Mouse (Mus musculus) adrenal gland, postnatal 4 days (tissue): ENCODE measurements around the gene Eef1e1. TPM values are rescaled to one million over a fixed set of nuclear protein-coding genes. Genes with fewer than 3 reads are reported as not detected.

Source experiments
- DNase-seq, 2 experiments: peaks; one replicate each; pipeline ENCODE4 v3.0.0; 2021 to 2022; ENCODE audit warnings: low spot score in 2 of 2, mixed read lengths in 2 of 2
- total RNA-seq, 2 experiments: library from RNA; stranded (reverse); gene quantifications; 2 replicates each; pipeline ENCODE4 v1.2.3; 2021

Eef1e1 gene
- total RNA-seq, 2 experiments from 2014 or later, result 34.5 to 35.4 TPM

DNA sequence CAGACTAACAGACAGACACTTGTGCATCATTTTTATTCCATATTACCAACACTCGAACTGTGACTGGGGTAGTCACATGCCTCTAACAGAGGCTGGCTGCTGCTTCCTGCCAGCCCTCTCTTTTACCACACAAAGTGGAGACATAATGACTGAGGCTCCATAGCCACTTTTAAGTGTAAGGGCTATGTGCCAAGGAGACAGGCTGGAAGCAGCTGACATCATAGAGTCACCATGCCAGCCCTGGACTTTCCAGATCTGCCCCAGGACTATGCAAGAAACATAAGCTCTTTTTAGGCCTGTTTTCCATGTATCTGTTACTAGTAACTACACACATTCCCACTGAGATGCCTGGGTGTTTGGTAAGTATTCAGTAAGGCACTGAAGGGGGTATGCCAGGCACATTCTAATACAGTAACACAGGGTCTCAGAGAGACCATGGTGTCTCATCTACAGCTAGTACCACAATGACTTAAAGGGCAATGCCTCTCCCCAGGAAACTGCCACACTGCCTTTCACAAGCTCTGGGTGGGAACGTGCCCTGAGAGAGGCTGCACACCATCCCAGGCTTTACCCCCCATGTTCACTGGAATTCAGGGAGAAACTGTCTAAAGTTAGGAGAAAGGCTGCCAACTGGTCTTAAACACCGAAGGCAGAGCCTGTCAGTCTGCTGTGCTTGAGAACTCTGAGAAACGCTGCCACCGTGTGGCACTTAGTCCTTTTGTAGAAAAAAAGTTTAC is 33.2 kb downstream of the Eef1e1 start:
- no peak for DNase-seq

DNA sequence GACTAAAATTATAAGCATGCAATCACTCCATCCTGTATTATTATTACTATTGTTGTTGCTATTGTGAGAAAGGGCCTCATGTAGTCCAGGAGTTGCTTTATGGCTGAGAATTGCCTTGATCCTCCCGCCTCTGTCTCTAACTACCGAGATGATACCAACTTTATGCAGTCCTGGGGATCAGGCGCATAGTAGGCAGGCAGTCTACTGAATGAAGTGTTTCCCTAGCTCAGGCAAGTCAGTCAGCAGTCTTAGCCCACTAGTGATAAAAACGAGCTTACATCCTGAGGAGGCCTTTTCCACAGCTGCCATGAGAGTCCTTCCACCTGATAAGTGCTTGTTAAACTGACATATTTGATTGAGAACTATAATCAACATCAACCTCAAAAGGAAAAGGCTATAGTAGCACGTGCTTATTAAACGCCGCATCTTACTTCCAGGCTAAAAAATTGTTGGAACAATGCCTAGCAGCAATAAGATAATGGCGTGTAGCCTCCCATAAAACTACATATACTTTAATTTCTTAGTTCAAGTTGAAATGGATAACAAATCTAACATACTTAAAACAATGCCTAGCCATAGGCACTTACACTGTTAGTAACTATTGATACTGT is 34.5 kb downstream of the Eef1e1 start:
- DNase-seq, result no peak

DNA sequence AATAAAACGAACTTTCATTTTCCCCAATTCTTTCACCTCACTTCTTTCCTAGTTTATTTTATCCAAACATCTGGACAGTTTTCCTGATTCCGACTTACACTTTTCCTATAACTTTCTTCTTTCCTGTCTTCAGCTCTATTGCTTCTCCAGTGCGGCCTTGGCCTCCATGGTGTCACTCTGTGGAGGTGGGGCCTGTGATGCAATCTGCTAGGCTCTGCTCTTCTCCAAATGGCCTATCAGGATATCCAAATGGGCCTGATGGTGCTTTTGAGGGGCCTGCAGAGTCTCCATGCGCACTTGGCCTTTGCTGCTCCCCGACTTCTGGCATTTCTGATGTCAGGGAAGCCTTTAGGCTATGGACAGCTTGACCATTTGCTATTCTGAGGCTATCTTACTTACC is 35.6 kb downstream of the Eef1e1 start:
- DNase-seq, result no peak

DNA sequence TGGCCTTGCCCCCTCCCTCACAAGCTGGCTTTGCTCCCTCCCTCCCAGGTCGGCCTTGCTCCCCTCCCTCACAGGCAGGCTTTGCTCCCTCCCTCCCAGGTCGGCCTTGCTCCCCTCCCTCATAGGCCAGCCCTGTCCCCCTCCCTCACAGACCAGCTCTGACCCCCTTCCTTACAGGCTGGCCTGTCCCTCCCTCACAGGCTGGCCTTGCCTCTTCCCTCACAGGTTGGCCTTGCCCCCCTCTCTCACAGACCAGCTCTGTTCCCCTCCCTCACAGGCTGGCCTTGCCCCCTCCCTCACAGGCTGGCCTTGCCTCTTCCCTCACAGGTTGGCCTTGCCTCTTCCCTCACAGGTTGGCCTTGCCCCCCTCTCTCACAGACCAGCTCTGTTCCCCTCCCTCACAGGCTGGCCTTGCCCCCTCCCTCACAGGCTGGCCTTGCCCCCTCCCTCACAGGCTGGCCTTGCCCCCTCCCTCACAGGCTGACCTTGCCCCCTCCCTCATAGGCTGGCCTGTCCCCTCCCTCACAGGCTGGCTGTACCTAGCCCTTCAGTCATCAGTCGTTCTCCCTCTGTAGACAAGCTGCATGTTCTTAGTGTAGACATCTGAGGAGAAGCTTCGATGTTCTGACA is 40.7 kb downstream of the Eef1e1 start:
- DNase-seq, result peak in 1 of 2 experiments; percentile 38

DNA sequence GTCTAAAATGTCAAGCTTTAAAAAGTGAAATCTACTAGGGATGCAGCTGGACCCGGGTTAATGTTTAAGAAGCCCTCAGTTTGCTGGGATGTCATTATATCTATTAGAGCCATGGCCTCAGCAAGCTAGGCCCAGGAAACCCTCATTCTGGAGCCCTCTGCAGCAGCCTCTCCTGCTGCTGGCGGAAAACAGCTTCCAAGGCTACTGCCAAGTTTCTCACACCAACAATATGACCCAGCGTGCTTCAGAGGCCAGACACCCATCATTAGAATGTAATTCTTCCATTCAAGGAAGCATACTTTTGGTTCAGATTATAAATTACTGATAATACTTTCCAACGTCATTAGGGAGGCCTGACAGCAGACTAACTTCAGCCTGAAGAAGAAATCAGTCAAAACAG is 42.0 kb downstream of the Eef1e1 start:
- DNase-seq, result no peak

DNA sequence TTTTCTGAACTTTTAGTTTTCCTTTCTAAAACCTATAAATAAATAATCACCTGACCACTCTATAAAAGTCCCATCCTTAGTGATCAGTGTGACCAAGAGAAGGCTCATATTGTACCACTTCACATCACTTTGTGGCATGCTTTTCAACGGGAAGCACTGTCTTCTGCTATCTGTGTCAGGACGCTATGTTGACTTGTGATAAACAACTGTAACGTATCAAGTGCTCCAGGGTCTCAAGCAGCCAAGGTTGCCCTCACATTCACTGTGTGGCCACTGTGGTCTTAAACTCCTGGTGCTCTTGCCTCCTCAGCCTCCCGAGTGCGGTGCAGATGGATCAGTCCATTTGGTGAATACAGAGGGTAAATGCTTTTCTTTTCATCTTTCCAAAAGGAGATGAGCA is 43.2 kb downstream of the Eef1e1 start:
- DNase-seq, result no peak

DNA sequence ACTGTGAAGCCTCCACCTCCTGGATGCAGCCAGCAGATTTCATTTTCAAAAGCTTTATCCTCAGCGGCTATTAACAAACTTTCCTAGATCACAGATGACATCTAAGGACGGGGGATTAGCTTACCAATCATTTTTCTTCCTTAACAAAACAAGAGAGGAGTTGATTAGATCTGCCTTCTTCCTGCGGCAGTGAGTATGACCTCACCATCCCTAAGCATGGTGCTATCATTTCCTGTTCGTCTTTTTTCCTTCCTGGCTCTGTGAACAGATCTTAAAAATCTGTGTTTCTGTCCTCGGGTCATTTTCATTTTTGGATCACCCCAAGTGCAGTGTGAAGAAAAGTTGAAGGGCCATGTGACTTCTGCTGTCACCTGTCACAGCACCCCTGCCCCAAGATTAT is 44.6 kb downstream of the Eef1e1 start:
- no peak for DNase-seq

DNA sequence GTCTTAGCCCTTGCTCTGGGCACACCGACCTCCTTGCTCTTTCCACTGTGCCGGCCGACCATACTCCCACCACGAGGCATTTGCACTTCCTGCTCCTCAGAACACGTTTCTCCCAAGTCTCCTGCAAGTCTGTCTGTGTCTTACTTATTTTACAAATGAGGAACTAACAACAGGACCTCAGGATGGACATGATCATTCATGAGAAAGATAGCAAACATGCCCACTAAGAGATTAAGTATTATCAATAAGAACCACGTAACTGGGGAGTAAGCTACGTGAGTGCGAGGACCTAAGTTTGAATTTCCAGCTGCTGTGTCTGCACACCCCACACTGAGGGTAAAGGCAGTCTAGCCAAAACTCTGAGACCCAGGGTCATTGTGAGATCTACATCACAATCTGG is 45.3 kb downstream of the Eef1e1 start:
- no peak for DNase-seq

DNA sequence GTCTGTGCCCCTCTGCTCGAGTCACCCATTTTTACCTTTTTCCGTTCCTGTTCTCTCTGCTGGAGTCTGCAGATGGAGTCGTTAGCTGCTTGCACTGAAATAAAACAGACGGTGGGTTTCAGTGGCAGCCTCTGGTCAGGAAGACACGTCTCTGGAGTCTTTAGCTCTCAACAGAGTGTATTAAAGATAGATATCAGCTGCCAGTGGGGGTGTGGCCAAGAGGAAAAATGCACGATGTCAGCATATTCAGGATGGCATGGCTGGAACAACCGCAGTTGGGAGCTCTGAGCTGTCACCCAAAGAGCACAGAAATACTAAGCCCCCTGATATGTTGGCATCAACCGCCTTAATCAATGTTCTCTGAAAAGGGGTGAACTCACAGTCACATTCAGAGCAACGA is 46.2 kb downstream of the Eef1e1 start:
- no peak for DNase-seq

DNA sequence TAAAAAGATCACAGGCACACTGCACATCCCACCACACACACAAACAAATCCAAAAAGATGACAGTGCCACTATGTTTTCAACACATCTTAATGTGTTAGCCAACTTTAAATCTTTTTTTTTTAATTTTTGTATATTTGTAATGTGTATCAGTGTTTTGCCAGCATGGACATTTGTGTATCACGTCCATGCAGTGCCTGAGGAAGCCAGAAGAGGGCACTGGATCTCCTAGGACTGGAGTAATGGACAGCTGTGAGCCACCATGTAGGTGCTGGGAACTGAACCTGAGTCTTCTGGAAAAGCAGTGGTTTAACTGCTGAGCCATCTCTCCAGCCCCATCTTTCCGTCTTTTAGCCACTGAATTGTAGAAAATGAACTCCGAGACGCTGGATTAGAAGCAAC is 46.7 kb downstream of the Eef1e1 start:
- DNase-seq, result no peak

DNA sequence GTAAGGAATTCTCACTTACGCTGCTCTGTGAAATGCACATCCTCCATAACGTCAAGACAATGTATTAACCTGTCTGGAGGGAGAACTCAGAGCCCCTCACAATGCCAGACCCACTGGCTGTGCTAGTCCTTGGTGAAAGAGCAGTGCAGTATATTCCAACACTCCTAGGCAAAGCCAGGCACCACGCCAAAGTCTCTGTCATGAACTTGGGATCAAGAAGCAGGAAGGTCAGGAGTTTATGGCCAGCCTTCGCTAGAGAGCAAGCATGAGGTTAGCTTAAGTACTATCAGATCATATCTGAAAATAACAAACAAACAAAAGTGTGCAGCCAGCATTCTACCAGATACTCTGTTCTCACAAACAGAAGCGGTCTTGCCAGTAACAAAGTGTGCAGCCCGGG is 48.5 kb downstream of the Eef1e1 start:
- DNase-seq, result peak in 1 of 2 experiments; percentile 45

DNA sequence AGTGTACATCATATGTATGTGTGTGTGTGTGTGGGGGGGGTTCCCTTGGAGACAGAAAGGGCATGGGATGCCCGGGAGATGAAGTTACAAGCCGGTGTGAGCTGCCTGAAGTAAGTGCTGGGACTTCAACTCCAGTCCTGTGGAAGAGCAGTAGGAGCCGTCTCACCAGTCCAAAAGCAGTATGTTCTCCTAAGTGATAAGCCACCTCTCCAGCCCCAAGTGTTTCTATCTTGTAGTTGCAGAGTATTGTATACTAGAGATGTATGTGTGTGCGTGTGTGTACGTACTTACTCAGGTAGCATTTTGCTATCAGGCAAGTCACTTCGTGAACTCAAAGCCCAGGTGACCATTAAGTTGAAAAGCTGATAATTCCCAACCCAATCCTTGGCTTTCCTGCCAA is 51.7 kb downstream of the Eef1e1 start:
- DNase-seq, result no peak

DNA sequence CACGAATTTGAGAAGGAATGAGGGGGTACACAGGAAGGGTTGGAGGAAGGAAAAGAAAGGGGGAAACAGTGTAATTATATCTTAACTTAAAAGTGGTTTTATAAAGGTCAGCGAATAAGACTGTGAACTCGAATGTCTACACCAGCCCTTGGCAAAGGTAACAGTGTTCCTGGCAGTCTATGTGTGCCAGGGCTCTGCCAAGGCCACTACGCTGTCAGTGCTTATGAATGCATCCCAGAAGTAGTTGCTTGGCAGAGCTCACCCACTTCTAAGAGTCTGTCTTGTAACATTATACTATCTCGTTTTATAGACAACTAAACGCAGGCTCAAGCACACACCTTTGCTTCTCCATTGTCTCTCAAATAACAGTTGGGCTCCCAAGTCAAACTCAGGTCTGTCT is 53.5 kb downstream of the Eef1e1 start:
- no peak for DNase-seq

DNA sequence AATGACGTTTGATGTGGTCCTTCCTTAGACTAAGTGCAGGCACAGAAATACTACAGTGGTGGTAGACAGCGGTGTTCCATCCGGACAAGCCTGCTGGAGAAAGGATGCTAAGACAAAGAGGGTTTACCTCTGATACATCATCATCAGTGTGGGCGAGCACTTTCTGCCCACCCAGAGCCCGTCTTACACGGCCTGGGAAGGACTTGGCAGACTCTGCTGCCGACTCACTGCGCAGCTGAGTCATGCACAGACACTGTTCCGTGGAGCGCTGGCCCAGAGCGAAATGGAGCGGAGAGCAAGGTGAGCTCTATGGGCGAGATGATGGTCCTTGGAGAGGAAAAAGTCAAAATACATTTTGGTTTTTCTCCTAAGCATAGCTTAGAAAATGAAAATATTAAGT is 55.9 kb downstream of the Eef1e1 start:
- DNase-seq, result no peak

DNA sequence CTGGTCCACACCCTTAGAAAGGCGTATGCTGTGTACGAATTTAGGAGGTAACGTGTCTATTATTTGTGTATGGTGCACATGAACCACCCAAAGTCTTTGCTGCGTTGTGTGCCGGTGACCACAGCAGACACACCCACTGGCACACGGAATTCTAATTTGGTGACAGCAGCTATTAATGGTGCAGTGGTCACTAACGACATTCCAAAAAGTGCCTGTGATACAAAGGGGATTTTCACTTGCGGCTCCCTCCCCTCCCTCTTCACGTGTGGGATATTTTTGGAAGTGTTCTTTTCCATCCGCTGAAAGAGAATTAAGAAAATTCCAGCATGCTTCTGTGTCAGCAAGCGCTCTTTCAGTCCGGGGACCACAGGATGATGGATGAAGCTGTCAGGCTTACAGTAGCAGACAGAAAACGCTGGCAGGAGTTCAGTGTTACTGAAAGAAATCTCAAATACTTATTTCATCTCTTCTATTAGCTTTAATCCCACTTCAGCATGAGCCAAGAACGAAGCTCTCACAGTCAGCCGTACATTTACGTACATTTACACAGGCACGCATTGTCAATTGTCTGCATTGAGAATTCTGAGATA is 56.5 kb downstream of the Eef1e1 start:
- no peak for DNase-seq

DNA sequence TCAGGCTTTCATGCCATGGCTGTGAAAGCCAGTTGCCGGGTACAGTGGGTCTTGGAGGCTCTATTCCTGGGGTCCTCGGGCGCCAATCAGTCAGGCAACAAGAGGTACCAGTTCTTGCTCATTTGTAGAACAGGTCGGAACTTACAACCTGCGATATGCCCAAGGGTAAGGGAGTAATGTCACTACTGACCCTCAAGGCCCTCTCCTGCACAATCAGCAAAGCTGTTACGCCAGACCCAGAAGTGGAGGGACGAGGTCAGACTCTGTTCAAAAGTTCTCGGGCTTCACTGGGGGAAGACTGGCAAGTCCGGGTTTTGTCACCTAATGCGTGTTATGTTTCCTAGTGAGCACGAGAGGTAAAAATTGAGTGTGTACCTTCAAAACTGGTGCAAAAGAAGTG is 58.0 kb downstream of the Eef1e1 start:
- DNase-seq, result no peak

DNA sequence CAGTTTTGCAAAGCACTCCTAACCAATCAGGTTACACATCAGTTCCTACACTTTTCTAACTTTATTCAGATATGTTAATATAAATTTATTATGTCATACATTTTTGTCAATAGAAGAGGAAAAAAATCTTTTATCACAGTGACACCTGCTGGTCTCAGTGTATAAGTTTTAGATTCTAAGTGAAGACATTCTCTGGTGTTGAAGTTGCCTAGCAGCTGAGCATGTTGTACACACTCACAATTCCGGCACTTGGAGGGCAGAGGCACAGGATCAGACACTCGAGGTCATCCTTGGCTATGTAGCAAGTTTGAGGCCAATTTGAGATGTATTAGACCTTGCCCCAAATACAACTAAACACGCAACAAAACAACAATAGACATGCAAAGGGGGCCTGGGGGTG is 61.8 kb downstream of the Eef1e1 start:
- no peak for DNase-seq

DNA sequence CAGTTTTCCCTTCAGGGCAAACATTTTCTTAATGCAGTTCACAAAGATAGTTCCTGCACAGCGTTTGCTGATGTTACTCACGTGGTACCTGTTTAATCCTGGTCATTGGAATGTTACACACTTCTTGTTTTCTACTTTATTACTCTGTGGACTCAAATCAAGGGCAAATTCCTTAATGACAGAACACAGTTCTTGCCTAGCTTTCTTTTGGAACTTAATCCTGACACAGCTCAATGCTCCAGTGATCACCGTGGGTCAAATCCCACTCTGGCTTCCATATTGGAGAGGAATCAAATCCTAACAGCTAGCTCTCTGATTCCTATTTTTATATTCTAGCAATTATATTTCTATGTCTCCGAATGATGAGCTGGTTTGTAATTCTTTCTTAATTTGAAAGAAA is 62.4 kb downstream of the Eef1e1 start:
- no peak for DNase-seq
